Comparison of ENCODE assay signal across 7 mouse cellular contexts in the genomic region with DNA sequence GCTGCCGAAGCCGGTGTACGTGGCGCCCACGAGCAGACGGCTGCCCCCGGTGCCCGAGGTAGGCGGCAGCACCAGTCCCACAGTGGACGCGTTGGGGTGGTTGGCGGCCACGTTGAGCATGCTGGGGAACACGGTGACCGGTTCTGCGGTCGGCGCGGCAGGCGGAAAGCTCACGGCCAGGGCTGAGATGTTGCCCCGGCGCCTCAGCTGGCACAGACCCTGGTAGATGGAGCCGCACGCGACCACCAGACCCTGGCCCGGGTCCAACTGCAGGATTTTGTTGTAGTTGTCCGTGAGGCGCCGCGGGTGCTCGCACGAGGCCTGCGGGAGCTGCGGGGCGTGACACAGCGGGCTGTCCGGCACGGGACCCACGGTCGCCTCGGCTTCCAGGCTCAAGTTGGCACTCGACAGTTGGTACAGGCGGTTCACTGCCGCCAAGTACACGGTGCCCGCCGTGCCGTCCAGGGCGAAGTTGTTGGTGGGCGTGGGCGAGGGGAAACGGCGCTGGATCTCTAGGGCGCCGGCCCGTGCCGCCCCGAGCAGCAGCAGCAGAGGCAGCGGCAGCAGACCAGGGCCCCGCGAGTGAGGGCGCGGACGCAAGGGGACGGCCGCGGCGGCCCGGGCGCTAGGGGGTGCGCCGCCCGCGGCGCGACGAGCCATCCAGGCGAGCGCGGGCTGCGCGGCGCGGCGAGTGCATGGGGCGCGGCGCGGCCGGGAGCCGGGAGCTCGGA. TPM values are rescaled to one million over a fixed set of nuclear protein-coding genes. Genes with fewer than 3 reads are reported as not detected.
DNase-seq lines count a peak whose midpoint lies in the region; ATAC-seq and TF ChIP-seq lines count a peak whose summit lies in the region.

No protein-coding gene starts in this region.

- no peaks in the 10 kb centered on the region for H3K9me3 ChIP-seq in lung, embryonic 14.5 days (ENCODE audit: low read depth, low read length)
- H3K9me3 ChIP-seq in hindbrain, embryonic 13.5 days, result no peaks in the 10 kb centered on the region
- H3K9me3 ChIP-seq in megakaryocyte, embryonic 14.5 days, result no peaks in the 10 kb centered on the region

- peak overlapping the region; percentile 77 for H3K9ac ChIP-seq in lung, embryonic 14.5 days
- H3K9ac ChIP-seq in hindbrain, embryonic 13.5 days, result peak overlapping the region; percentile 70

- H3K4me1 ChIP-seq in lung, embryonic 14.5 days (ENCODE audit: insufficient read depth), result peaks cover 21% of the 10 kb centered on the region
- H3K4me1 ChIP-seq in hindbrain, embryonic 13.5 days (replicated peaks), result peaks cover 57% of the 10 kb centered on the region
- H3K4me1 ChIP-seq in megakaryocyte, embryonic 14.5 days, result peaks cover 90% of the 10 kb centered on the region

- under 1% methylated on average over 91 of the region's 93 CpGs for WGBS in lung, embryonic 14.5 days
- WGBS in hindbrain, embryonic 13.5 days, result 1% methylated on average over 74 of the region's 93 CpGs

- DNase-seq in lung, embryonic 14.5 days, result peak; percentile 63
- DNase-seq in lung, postnatal 36 days, result no peak
- peak; percentile 24 for DNase-seq in R1 (ENCODE audit: low read depth, low spot score)
- peak; percentile 41 to 56 for DNase-seq in cerebellum, postnatal 25 days

- peak overlapping the region; percentile 91 for H3K4me2 ChIP-seq in lung, embryonic 14.5 days
- H3K4me2 ChIP-seq in hindbrain, embryonic 13.5 days, result peak overlapping the region; percentile 88

- H3K36me3 ChIP-seq in lung, embryonic 14.5 days (ENCODE audit: insufficient read depth), result peaks cover 18% of the 10 kb centered on the region
- no peaks in the 10 kb centered on the region for H3K36me3 ChIP-seq in hindbrain, embryonic 13.5 days
- no peaks in the 10 kb centered on the region for H3K36me3 ChIP-seq in megakaryocyte, embryonic 14.5 days (replicated peaks; ENCODE audit: low read length)

- ATAC-seq in lung, embryonic 14.5 days (ENCODE audit: insufficient read depth), result no peak
- ATAC-seq in hindbrain, embryonic 13.5 days (ENCODE audit: low FRiP score), result peak; percentile 4; the same call in 1 of the 2 replicates
- ATAC-seq in inflammation-experienced regulatory T-cells, adult 6 months, result no peak

- H3K27ac ChIP-seq in lung, embryonic 14.5 days (ENCODE audit: low read depth), result peak overlapping the region; percentile 94
- H3K27ac ChIP-seq in hindbrain, embryonic 13.5 days, result peak overlapping the region; percentile 35

- TF ChIP-seq CTCF in lung, embryonic 14.5 days (IDR thresholded peaks at IDR 0.05; ENCODE audit: low read depth), result 0 out of 2 replicates have a peak, but pooled peaks have one; percentile 15

- peaks cover 18% of the 10 kb centered on the region for H3K27me3 ChIP-seq in lung, embryonic 14.5 days (ENCODE audit: insufficient read depth, low read length)
- peaks cover 71% of the 10 kb centered on the region for H3K27me3 ChIP-seq in hindbrain, embryonic 13.5 days
- peaks cover 50% of the 10 kb centered on the region for H3K27me3 ChIP-seq in megakaryocyte, embryonic 14.5 days (replicated peaks)

- H3K4me3 ChIP-seq in lung, embryonic 14.5 days (ENCODE audit: low read depth, low read length), result peak overlapping the region; percentile 70
- H3K4me3 ChIP-seq in hindbrain, embryonic 13.5 days, result peak overlapping the region; percentile 55
- peak overlapping the region; percentile 94 for H3K4me3 ChIP-seq in megakaryocyte, embryonic 14.5 days (replicated peaks)

RNA-seq across cellular contexts. Expression of a gene that starts 0.5 kb away (rescaled TPM):
- polyA plus RNA-seq in lung, embryonic 14.5 days (2014; fragmentation: Nextera tagmentation; extraction: Ambion mirVana), result 81.9 and 84.2 TPM in 2 replicates
- 9.1 and 11.3 TPM in 2 replicates for polyA plus RNA-seq in hindbrain, embryonic 13.5 days (2015; fragmentation: Nextera tagmentation; extraction: Ambion mirVana)
- 3.8 and 14.9 TPM in 2 replicates for polyA plus RNA-seq in megakaryocyte, embryonic 14.5 days (2012; ENCODE audit: insufficient read depth, low replicate concordance)
- polyA plus RNA-seq in inflammation-experienced regulatory T-cells, adult 6 months (2017; shearing (Covaris generic)), result 10 to 100 TPM in 1 of 3 experiments, 1 to 10 TPM in 2; 7.4 to 12.5 (median 8.0) TPM

RNA-seq across cellular contexts. Expression of a gene that starts 49.6 kb away (rescaled TPM):
- not detected in 2 replicates for polyA plus RNA-seq in lung, embryonic 14.5 days (2014; fragmentation: Nextera tagmentation; extraction: Ambion mirVana)
- polyA plus RNA-seq in hindbrain, embryonic 13.5 days (2015; fragmentation: Nextera tagmentation; extraction: Ambion mirVana), result not detected in 2 replicates
- not detected in 2 replicates for polyA plus RNA-seq in megakaryocyte, embryonic 14.5 days (2012; ENCODE audit: insufficient read depth, low replicate concordance)
- not detected for polyA plus RNA-seq in inflammation-experienced regulatory T-cells, adult 6 months (2017; shearing (Covaris generic))
